Mouse (Mus musculus) MEL (cell line): ENCODE results near the gene Sema5a. TPM values are rescaled to one million over a fixed set of nuclear protein-coding genes. Genes with fewer than 3 reads are reported as not detected.

Experiments used
- DNase-seq: peaks from one replicate; pipeline ENCODE4 v3.0.0; 2011; ENCODE audit warnings: low read depth, low spot score
- H3K27ac ChIP-seq: 2 replicates; pipeline ENCODE4 v1.5.1; 2012; ENCODE audit warnings: low read depth, mild to moderate bottlenecking, control low read depth, low read length, moderate library complexity; ENCODE audit not compliant: control insufficient read depth
- H3K27me3 ChIP-seq, 2 experiments: fragments of 150-350 bp in 1 of 2; sonication (generic) in 1 of 2; 2 replicates each; pipeline ENCODE4 v1.6.1; 2012; ENCODE audit warnings: low read length in 2 of 2, mild to moderate bottlenecking in 2 of 2, improper control_type of control experiment in 1 of 2, moderate library complexity in 1 of 2; ENCODE audit not compliant: insufficient read depth in 2 of 2, control insufficient read depth in 1 of 2
- H3K36me3 ChIP-seq, 2 experiments: 2 replicates each; pipeline ENCODE4 v1.6.1; 2012 to 2014; ENCODE audit warnings: low read length in 2 of 2, improper control_type of control experiment in 1 of 2, inconsistent platforms in 1 of 2, mild to moderate bottlenecking in 1 of 2; ENCODE audit not compliant: insufficient read depth in 2 of 2, control insufficient read depth in 1 of 2
- H3K4me1 ChIP-seq, 2 experiments: fragments of 150-350 bp in 1 of 2; sonication (generic) in 1 of 2; 2 replicates each; pipeline ENCODE4 v1.6.1; 2012; ENCODE audit warnings: low read length in 2 of 2, improper control_type of control experiment in 1 of 2, mild to moderate bottlenecking in 1 of 2; ENCODE audit not compliant: insufficient read depth in 2 of 2, control insufficient read depth in 1 of 2
- H3K4me3 ChIP-seq, 2 experiments: fragments of 150-350 bp in 1 of 2; sonication (generic) in 1 of 2; 2 replicates each; pipeline ENCODE4 v1.5.1; 2012; ENCODE audit warnings: low read depth in 2 of 2, low read length in 2 of 2, mild to moderate bottlenecking in 2 of 2, moderate library complexity in 2 of 2, control low read depth in 1 of 2, improper control_type of control experiment in 1 of 2; ENCODE audit not compliant: control insufficient read depth in 1 of 2, insufficient read depth in 1 of 2
- H3K79me2 ChIP-seq: 2 replicates; pipeline ENCODE4 v1.6.1; 2012; ENCODE audit warnings: mild to moderate bottlenecking, low read length, moderate library complexity; ENCODE audit not compliant: control insufficient read depth, poor library complexity, insufficient read depth
- H3K9ac ChIP-seq: 2 replicates; pipeline ENCODE4 v1.6.1; 2012; ENCODE audit warnings: low read depth, mild to moderate bottlenecking, control low read depth, low read length, moderate library complexity; ENCODE audit not compliant: control insufficient read depth, poor library complexity, severe bottlenecking
- H3K9me3 ChIP-seq: fragments of 150-350 bp; sonication (generic); replicated peaks from 2 replicates; pipeline ENCODE4 v1.6.1; 2012; ENCODE audit warnings: mild to moderate bottlenecking, low read length, improper control_type of control experiment, moderate library complexity; ENCODE audit not compliant: insufficient read depth
- CTCF ChIP-seq, 3 experiments: IDR thresholded peaks in 2 of 3; conservative IDR thresholded peaks in 1 of 3; 2 replicates each; pipeline ENCODE4 v1.5.1; 2011 to 2012; ENCODE audit warnings: low read length in 3 of 3, low read depth in 2 of 3, mild to moderate bottlenecking in 2 of 3, improper control_type of control experiment in 1 of 3, inconsistent platforms in 1 of 3, mixed read lengths in 1 of 3, moderate library complexity in 1 of 3; ENCODE audit not compliant: control insufficient read depth in 1 of 3, insufficient read depth in 1 of 3, poor library complexity in 1 of 3, severe bottlenecking in 1 of 3
- HCFC1 ChIP-seq: IDR thresholded peaks from 2 replicates; pipeline ENCODE4 v1.6.1; 2012; ENCODE audit warnings: low read depth, mild to moderate bottlenecking, inconsistent platforms, low read length, improper control_type of control experiment, moderate library complexity
- KAT2A ChIP-seq: conservative IDR thresholded peaks from 2 replicates; pipeline ENCODE4 v1.6.1; 2012; ENCODE audit warnings: low read depth, low read length, improper control_type of control experiment, inconsistent platforms
- MAX ChIP-seq: IDR thresholded peaks from 2 replicates; pipeline ENCODE4 v1.6.1; 2011; ENCODE audit warnings: low read length, improper control_type of control experiment
- NELFE ChIP-seq: IDR thresholded peaks from 2 replicates; pipeline ENCODE4 v1.6.1; 2011; ENCODE audit warnings: low read depth, low read length, improper control_type of control experiment
- POLR2A ChIP-seq, 2 experiments: IDR thresholded peaks; 2 replicates each; pipeline ENCODE4 v1.6.1; 2011 to 2012; ENCODE audit warnings: low read length in 2 of 2, mild to moderate bottlenecking in 2 of 2, control low read depth in 1 of 2, improper control_type of control experiment in 1 of 2, low read depth in 1 of 2, moderate library complexity in 1 of 2; ENCODE audit not compliant: control insufficient read depth in 1 of 2, insufficient read depth in 1 of 2, poor library complexity in 1 of 2
- POLR2AphosphoS5 ChIP-seq: IDR thresholded peaks from 2 replicates; pipeline ENCODE4 v1.6.1; 2012; ENCODE audit warnings: low read depth, borderline replicate concordance, mild to moderate bottlenecking, inconsistent platforms, low read length, moderate library complexity, mixed read lengths
- RAD21 ChIP-seq: IDR thresholded peaks from 2 replicates; pipeline ENCODE4 v1.6.1; 2011; ENCODE audit warnings: mild to moderate bottlenecking, low read depth, low read length, improper control_type of control experiment
- SIN3A ChIP-seq: IDR thresholded peaks from 2 replicates; pipeline ENCODE4 v1.6.1; 2012; ENCODE audit warnings: low read length, improper control_type of control experiment, inconsistent platforms
- SMC3 ChIP-seq: IDR thresholded peaks from 2 replicates; pipeline ENCODE4 v1.6.1; 2011; ENCODE audit warnings: low read depth, low read length, improper control_type of control experiment
- TCF12 ChIP-seq: IDR thresholded peaks from 2 replicates; pipeline ENCODE4 v1.6.1; 2014; ENCODE audit warnings: low read depth, mild to moderate bottlenecking, inconsistent platforms, low read length, improper control_type of control experiment, moderate library complexity
- USF2 ChIP-seq, 2 experiments: IDR thresholded peaks; 2 replicates each; pipeline ENCODE4 v1.6.1; 2011 to 2012; ENCODE audit warnings: improper control_type of control experiment in 2 of 2, low read length in 2 of 2, borderline replicate concordance in 1 of 2, inconsistent platforms in 1 of 2, low read depth in 1 of 2, mild to moderate bottlenecking in 1 of 2; ENCODE audit not compliant: insufficient read depth in 1 of 2
- ZC3H11A ChIP-seq: IDR thresholded peaks from 2 replicates; pipeline ENCODE4 v1.6.1; 2012; ENCODE audit warnings: low read depth, mild to moderate bottlenecking, inconsistent platforms, low read length, improper control_type of control experiment
- ZMIZ1 ChIP-seq: IDR thresholded peaks from 2 replicates; pipeline ENCODE4 v1.6.1; 2012; ENCODE audit warnings: low read depth, mild to moderate bottlenecking, inconsistent platforms, low read length, improper control_type of control experiment, moderate library complexity
- polyA plus RNA-seq, 2 experiments: library from polyadenylated mRNA; stranded (reverse) in 1 of 2; unstranded in 1 of 2; fragments of >175 nt in 1 of 2; fragments of >200 nt in 1 of 2; gene quantifications; 2 replicates each; pipeline versions ENCODE4 v1.2.1 to v1.2.4; 2012; ENCODE audit warnings: low replicate concordance in 2 of 2, low read depth in 1 of 2; ENCODE audit not compliant: insufficient read length in 2 of 2, insufficient read depth in 1 of 2, missing spikeins in 1 of 2
- total RNA-seq: library from RNA; depleted of rRNA; stranded (reverse); fragments of 300-350 nt; gene quantifications from 2 replicates; pipeline ENCODE4 v1.2.3, GENCODE M21; 2012; rRNA removed

The Sema5a gene
- total and polyA plus RNA-seq, 3 experiments, result not detected

- no peak for TF ChIP-seq ZC3H11A
- no peak for TF ChIP-seq MAX
- no peak for TF ChIP-seq POLR2AphosphoS5
- TF ChIP-seq SIN3A, result no peak
- TF ChIP-seq HCFC1, result no peak
- no peak for TF ChIP-seq TCF12
- TF ChIP-seq USF2 (IDR thresholded peaks at IDR 0.05; ENCODE audit: borderline replicate concordance in 1 of 2, insufficient read depth in 1 of 2, low read depth in 1 of 2, low read length in 2 of 2), result no peak
- TF ChIP-seq NELFE, result no peak
- TF ChIP-seq ZMIZ1, result no peak
- Histone ChIP-seq H3K27ac (no peak overlapping the region), H3K4me1 (no peaks in the 10 kb centered on the region), H3K79me2 (no peaks in the 10 kb centered on the region), H3K27me3 (no peaks in the 10 kb centered on the region; a peak in 1 of 4 replicates), H3K4me3 (no peak overlapping the region), H3K9me3 (no peaks in the 10 kb centered on the region), H3K9ac (no peak overlapping the region), H3K36me3 (no peaks in the 10 kb centered on the region)
- DNase-seq, result no peak
These were observed 474.3 kb downstream of the Sema5a start for GRCm38 (mm10) chr15:32718964-32719311.

- no peak overlapping the region for H3K4me3 ChIP-seq
- no peaks in the 10 kb centered on the region for H3K36me3 ChIP-seq
- H3K79me2 ChIP-seq, result no peaks in the 10 kb centered on the region
- H3K9ac ChIP-seq, result no peak overlapping the region
- H3K9me3 ChIP-seq, result no peaks in the 10 kb centered on the region
- peak; percentile 16 for DNase-seq
- H3K27ac ChIP-seq, result no peak overlapping the region
- H3K27me3 ChIP-seq, result no peaks in the 10 kb centered on the region
- TF ChIP-seq SMC3 (peak; percentile 29; the same call in 1 of the 2 replicates), CTCF (IDR thresholded peaks at IDR 0.05 in 2 of 3, conservative IDR thresholded peaks at IDR 0.05 in 1 of 3; ENCODE audit: control insufficient read depth in 1 of 3, insufficient read depth in 1 of 3, low read depth in 2 of 3, low read length in 3 of 3, poor library complexity in 1 of 3, severe bottlenecking in 1 of 3) (peak in 2 of 3 experiments; percentile 36 to 38; a peak in 4 of 6 replicates), POLR2A (IDR thresholded peaks at IDR 0.05; ENCODE audit: control insufficient read depth in 1 of 2, insufficient read depth in 1 of 2, low read depth in 1 of 2, low read length in 2 of 2, poor library complexity in 1 of 2) (no peak), RAD21 (peak; percentile 14), KAT2A (no peak)
- no peaks in the 10 kb centered on the region for H3K4me1 ChIP-seq
These were observed 486.2 kb downstream of the Sema5a start for GRCm38 (mm10) chr15:32730839-32731238.

Other genes starting within 250 kb of the Sema5a start
- not detected in 2 replicates for gene Tas2r119, start 67.5 kb upstream of the Sema5a start, total RNA-seq
- not detected for gene Tas2r119, start 67.5 kb upstream of the Sema5a start, polyA plus RNA-seq